Mouse (Mus musculus): ENCODE measurements around the gene Samd7. TPM values are rescaled to one million over a fixed set of nuclear protein-coding genes. Genes with fewer than 3 reads are reported as not detected.
"Not testable (repeated sequence)": the region's sequence is repeated elsewhere in the genome, so short reads cannot be mapped to it uniquely, and the experiment has no call there.

The Samd7 gene
- not detected in 2 replicates for polyA plus RNA-seq (2014; fragmentation: Nextera tagmentation; extraction: Ambion mirVana)

DNA sequence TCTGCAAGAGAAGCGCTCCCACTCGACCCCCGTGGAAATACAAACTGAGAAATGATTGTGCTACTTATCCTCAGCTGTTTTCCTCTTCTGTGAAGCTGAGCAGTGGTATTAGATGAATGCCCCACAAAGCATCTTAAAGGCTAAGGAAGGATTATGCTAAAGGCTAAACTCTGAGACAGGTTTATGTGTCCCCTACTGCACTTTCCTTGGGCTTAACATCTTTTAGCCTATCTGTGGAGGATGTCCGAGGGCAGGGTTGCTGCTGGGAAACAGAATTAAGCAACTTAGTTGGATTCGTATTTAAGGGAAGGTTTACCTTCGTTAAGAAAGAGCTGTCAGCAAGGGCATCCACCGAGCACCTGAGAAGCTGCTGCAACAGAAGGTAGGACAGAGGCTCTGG, at the start of gene Samd7:
TSS of gene Samd7 (plus strand) at position 288 of the 400 bp plus-strand sequence.
- H3K27ac ChIP-seq (ENCODE audit: low read depth, low read length), result no peak within 1 kb of the TSS
- 87% methylated on average over 7 of the region's 7 CpGs for WGBS
- no peaks in the 10 kb centered on the region for H3K9me3 ChIP-seq (ENCODE audit: control insufficient read depth, low read length)
- no peak within 1 kb of the TSS for H3K9ac ChIP-seq (ENCODE audit: low read depth, low read length)
- H3K36me3 ChIP-seq (ENCODE audit: control insufficient read depth, insufficient read depth, low read length), result no peaks in the 10 kb centered on the region
- DNase-seq (ENCODE audit: low spot score), result no peak
- no peaks in the 10 kb centered on the region for H3K27me3 ChIP-seq (ENCODE audit: control insufficient read depth, insufficient read depth, low read length)
- no peak within 1 kb of the TSS for H3K4me2 ChIP-seq (replicated peaks; ENCODE audit: low read depth, low read length)
- no peak for ATAC-seq (ENCODE audit: low FRiP score)
- H3K4me1 ChIP-seq (replicated peaks; ENCODE audit: control insufficient read depth, insufficient read depth, low read length), result no peaks in the 10 kb centered on the region
- H3K4me3 ChIP-seq (ENCODE audit: low read depth, low read length), result no peak within 1 kb of the TSS

DNA sequence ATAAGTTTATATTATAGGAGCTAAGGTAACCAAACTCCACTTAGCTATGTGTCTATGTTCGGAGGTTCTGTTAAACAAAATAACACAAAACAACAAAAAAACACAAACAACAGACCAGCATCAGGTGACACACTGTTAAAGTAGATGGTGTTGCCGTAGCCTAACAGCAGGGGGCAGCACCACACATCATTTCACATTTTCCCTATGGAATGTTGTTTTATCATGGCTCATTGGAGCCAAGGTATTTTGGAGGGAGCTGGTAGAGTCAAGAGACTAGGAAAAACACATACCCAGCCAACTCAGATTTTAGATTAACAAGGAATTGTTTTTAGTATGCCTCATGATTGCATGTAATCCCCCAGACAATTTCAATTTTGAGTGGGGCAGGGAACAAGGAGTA, 49.7 kb upstream of the Samd7 start:
- ATAC-seq (ENCODE audit: low FRiP score), result no peak
- Histone ChIP-seq H3K36me3 (ENCODE audit: control insufficient read depth, insufficient read depth, low read length) (no peaks in the 10 kb centered on the region), H3K9ac (ENCODE audit: low read depth, low read length) (no peak overlapping the region), H3K27me3 (ENCODE audit: control insufficient read depth, insufficient read depth, low read length) (no peaks in the 10 kb centered on the region), H3K9me3 (ENCODE audit: control insufficient read depth, low read length) (no peaks in the 10 kb centered on the region), H3K4me1 (replicated peaks; ENCODE audit: control insufficient read depth, insufficient read depth, low read length) (no peaks in the 10 kb centered on the region), H3K27ac (ENCODE audit: low read depth, low read length) (no peak overlapping the region), H3K4me2 (replicated peaks; ENCODE audit: low read depth, low read length) (no peak overlapping the region), H3K4me3 (ENCODE audit: low read depth, low read length) (no peak overlapping the region)
- DNase-seq (ENCODE audit: low spot score), result peak; percentile 80
- WGBS, result 15% methylated on average over 2 of the region's 2 CpGs

DNA sequence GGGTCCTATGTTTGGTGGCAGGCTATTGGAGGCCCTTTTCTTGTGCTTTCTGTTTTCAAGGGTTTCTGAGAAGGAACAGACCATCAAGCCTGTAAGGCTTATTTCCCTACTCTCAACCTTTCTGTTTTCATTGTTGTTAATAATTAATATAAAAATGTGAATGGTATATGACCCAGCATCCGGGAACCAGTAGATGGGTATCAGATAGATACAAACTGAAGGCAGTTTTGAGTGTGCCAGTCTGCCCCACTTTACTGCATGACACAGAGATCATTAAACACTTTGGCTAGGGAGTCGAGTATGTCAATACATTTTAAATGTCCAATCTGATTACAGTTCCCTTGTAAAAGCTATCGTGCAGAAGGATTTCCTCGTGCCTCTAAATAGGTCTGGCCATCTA, 48.2 kb upstream of the Samd7 start:
- ATAC-seq (ENCODE audit: low FRiP score), result no peak
- Histone ChIP-seq H3K4me2 (replicated peaks; ENCODE audit: low read depth, low read length) (no peak overlapping the region), H3K36me3 (ENCODE audit: control insufficient read depth, insufficient read depth, low read length) (no peaks in the 10 kb centered on the region), H3K27me3 (ENCODE audit: control insufficient read depth, insufficient read depth, low read length) (no peaks in the 10 kb centered on the region), H3K9ac (ENCODE audit: low read depth, low read length) (no peak overlapping the region), H3K9me3 (ENCODE audit: control insufficient read depth, low read length) (no peaks in the 10 kb centered on the region), H3K4me3 (ENCODE audit: low read depth, low read length) (no peak overlapping the region), H3K27ac (ENCODE audit: low read depth, low read length) (no peak overlapping the region), H3K4me1 (replicated peaks; ENCODE audit: control insufficient read depth, insufficient read depth, low read length) (no peaks in the 10 kb centered on the region)
- no peak for DNase-seq (ENCODE audit: low spot score)
- 80% methylated on average over 4 of the region's 4 CpGs for WGBS

DNA sequence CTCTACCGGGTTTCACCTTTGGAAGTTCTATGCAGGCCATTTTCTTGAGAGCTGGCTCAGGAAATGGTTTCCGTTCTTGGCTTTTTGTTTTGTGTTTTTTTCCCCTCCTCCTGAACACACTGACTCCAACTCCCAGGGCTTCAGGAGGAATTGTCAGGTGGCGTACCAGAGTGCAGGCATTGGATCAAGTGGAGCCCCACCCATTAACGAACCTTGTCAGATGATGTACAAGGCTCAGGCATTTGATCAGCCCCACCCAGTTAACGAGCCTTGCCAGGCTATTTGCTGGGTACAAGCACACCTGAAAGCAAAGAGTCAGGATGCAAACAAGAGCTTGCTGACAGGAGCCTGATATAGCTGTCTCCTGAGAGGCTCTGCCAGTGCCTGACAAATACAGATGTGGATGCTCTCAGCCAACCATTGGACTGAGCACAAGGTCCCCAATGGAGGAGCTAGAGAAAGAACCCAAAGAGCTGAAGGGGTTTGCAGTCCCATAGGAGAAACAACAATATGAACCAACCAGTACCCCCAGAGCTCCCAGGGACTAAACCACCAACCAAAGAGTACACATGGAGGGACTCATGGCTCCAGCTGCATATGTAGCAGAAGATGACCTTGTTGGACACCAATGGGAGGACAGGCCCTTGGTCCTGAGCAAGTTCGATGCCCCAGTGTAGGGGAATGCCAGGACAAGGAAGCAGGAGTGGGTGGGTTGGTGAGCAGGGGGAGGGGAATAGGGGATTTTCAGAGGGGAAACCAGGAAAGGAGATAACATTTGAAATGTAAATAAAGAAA, 46.2 kb upstream of the Samd7 start, which contains the start of gene Lrrc31:
TSS of gene Lrrc31 (minus strand) at position 133 of the 795 bp plus-strand sequence.
- H3K4me3 ChIP-seq (ENCODE audit: low read depth, low read length); H3K36me3 ChIP-seq (ENCODE audit: control insufficient read depth, insufficient read depth, low read length); H3K27me3 ChIP-seq (ENCODE audit: control insufficient read depth, insufficient read depth, low read length); H3K9me3 ChIP-seq (ENCODE audit: control insufficient read depth, low read length); ATAC-seq (ENCODE audit: low FRiP score); DNase-seq (ENCODE audit: low spot score); H3K4me1 ChIP-seq (replicated peaks; ENCODE audit: control insufficient read depth, insufficient read depth, low read length); H3K27ac ChIP-seq (ENCODE audit: low read depth, low read length); H3K4me2 ChIP-seq (replicated peaks; ENCODE audit: low read depth, low read length); H3K9ac ChIP-seq (ENCODE audit: low read depth, low read length): not testable (repeated sequence)
- 88% methylated on average over 6 of the region's 6 CpGs for WGBS

DNA sequence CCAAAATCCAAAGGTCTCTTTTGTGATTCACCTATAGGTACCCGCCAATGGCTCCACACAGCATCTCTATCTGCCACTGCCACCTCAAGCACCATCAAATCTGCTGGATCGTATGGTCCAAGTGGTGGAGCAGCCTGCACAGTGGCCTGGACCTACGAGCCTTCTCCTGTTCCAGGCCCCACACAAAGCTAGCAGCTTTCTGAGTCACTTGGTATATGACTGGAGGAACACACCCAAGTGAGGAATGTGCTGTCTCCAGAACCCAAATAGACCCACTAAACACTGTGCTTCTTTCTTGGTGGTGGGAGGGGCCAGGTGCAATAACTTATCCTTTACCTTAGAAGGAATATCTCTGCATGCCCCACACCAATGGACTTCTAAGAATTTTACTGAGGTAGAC, 40.1 kb upstream of the Samd7 start:
- no peak overlapping the region for H3K4me3 ChIP-seq (ENCODE audit: low read depth, low read length)
- no peaks in the 10 kb centered on the region for H3K4me1 ChIP-seq (replicated peaks; ENCODE audit: control insufficient read depth, insufficient read depth, low read length)
- 85% methylated on average over 3 of the region's 3 CpGs for WGBS
- H3K27me3 ChIP-seq (ENCODE audit: control insufficient read depth, insufficient read depth, low read length), result no peaks in the 10 kb centered on the region
- no peaks in the 10 kb centered on the region for H3K9me3 ChIP-seq (ENCODE audit: control insufficient read depth, low read length)
- H3K9ac ChIP-seq (ENCODE audit: low read depth, low read length), result no peak overlapping the region
- H3K36me3 ChIP-seq (ENCODE audit: control insufficient read depth, insufficient read depth, low read length), result no peaks in the 10 kb centered on the region
- ATAC-seq (ENCODE audit: low FRiP score) (no peak), DNase-seq (ENCODE audit: low spot score) (no peak)
- no peak overlapping the region for H3K27ac ChIP-seq (ENCODE audit: low read depth, low read length)
- H3K4me2 ChIP-seq (replicated peaks; ENCODE audit: low read depth, low read length), result no peak overlapping the region

DNA sequence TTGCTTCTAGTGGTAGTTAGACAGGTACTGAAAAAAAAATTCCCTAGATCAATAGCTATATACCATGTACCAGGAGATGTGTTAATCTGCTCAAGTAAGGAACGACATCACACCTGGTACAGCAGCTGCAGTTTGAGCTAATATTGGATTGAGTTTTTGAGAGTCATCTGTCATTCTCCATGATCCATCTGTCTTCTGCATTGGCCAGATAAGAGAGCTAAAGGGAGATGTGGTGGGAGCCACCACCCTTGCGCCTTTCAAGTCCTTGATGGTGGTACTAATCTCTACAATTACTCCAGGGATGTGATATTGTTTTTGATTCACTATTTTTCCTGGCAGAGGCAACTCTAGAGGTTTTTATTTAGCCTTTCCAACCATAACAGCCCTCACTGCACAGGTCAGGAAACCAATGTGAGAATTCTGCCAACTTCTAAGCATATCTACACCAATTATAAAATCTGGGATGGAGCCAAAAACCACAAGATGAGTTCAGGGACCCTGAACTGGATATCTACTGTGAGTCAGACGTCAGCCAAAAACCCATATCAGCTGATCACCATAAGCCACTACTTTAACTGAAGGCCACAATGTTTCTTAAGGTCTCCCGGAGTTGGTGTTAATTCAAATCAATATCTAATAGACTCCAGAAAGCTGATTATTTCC, 39.3 kb upstream of the Samd7 start:
- H3K4me1 ChIP-seq (replicated peaks; ENCODE audit: control insufficient read depth, insufficient read depth, low read length), result no peaks in the 10 kb centered on the region
- 90% methylated on average over 4 of the region's 4 CpGs for WGBS
- H3K9me3 ChIP-seq (ENCODE audit: control insufficient read depth, low read length), result no peaks in the 10 kb centered on the region
- no peaks in the 10 kb centered on the region for H3K36me3 ChIP-seq (ENCODE audit: control insufficient read depth, insufficient read depth, low read length)
- H3K4me2 ChIP-seq (replicated peaks; ENCODE audit: low read depth, low read length), result no peak overlapping the region
- H3K27ac ChIP-seq (ENCODE audit: low read depth, low read length), result no peak overlapping the region
- DNase-seq (ENCODE audit: low spot score) (no peak), ATAC-seq (ENCODE audit: low FRiP score) (no peak)
- no peak overlapping the region for H3K9ac ChIP-seq (ENCODE audit: low read depth, low read length)
- no peaks in the 10 kb centered on the region for H3K27me3 ChIP-seq (ENCODE audit: control insufficient read depth, insufficient read depth, low read length)
- H3K4me3 ChIP-seq (ENCODE audit: low read depth, low read length), result no peak overlapping the region

DNA sequence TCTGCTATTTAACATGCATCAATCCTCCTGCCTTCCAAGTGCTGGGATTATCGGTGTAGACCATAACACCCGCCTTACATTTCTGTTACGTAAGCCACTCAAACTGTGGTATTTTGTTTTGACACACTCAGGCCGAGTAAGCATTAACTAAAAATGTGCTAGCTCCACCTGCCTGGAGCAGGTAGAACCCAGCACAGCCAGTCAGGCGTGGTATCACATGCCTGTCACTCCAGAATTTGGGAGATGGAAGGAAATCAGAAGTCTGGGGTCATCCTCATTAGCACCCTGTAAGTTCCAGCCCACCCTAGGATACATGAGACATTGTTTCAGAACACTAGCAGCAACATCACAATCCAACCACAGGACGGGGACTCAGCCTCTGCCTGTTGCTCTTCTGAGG, 35.9 kb upstream of the Samd7 start:
- Histone ChIP-seq H3K4me3 (ENCODE audit: low read depth, low read length) (no peak overlapping the region), H3K36me3 (ENCODE audit: control insufficient read depth, insufficient read depth, low read length) (no peaks in the 10 kb centered on the region), H3K4me2 (replicated peaks; ENCODE audit: low read depth, low read length) (no peak overlapping the region), H3K9me3 (ENCODE audit: control insufficient read depth, low read length) (no peaks in the 10 kb centered on the region), H3K27me3 (ENCODE audit: control insufficient read depth, insufficient read depth, low read length) (no peaks in the 10 kb centered on the region), H3K9ac (ENCODE audit: low read depth, low read length) (no peak overlapping the region), H3K27ac (ENCODE audit: low read depth, low read length) (no peak overlapping the region), H3K4me1 (replicated peaks; ENCODE audit: control insufficient read depth, insufficient read depth, low read length) (no peaks in the 10 kb centered on the region)
- no peak for ATAC-seq (ENCODE audit: low FRiP score)
- 85% methylated on average over 6 of the region's 6 CpGs for WGBS
- no peak for DNase-seq (ENCODE audit: low spot score)

DNA sequence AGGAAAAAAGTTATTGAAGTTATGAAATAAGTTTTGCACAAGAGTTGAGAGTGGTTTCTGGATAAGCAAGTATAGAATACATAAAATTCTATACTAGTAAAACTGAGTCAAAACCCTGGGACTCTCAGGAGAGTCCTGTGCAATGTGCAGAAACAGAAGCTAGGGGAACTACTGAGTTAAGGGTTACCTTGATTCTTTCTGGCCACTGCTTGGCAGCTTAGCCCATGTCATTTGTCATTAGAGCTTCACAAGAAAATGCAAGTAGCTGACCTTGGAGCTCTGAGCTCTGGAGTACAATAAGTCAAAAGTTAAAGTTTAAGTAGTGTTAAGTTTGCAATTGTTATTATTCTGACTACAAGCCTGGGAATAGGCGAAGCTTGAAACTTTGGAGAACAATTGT, 32.8 kb upstream of the Samd7 start:
- Histone ChIP-seq H3K27ac (ENCODE audit: low read depth, low read length) (no peak overlapping the region), H3K9ac (ENCODE audit: low read depth, low read length) (no peak overlapping the region), H3K9me3 (ENCODE audit: control insufficient read depth, low read length) (no peaks in the 10 kb centered on the region), H3K27me3 (ENCODE audit: control insufficient read depth, insufficient read depth, low read length) (no peaks in the 10 kb centered on the region), H3K36me3 (ENCODE audit: control insufficient read depth, insufficient read depth, low read length) (no peaks in the 10 kb centered on the region), H3K4me2 (replicated peaks; ENCODE audit: low read depth, low read length) (no peak overlapping the region), H3K4me1 (replicated peaks; ENCODE audit: control insufficient read depth, insufficient read depth, low read length) (no peaks in the 10 kb centered on the region), H3K4me3 (ENCODE audit: low read depth, low read length) (no peak overlapping the region)
- 92% methylated on average over 1 of the region's 1 CpGs for WGBS
- ATAC-seq (ENCODE audit: low FRiP score) (no peak), DNase-seq (ENCODE audit: low spot score) (no peak)

DNA sequence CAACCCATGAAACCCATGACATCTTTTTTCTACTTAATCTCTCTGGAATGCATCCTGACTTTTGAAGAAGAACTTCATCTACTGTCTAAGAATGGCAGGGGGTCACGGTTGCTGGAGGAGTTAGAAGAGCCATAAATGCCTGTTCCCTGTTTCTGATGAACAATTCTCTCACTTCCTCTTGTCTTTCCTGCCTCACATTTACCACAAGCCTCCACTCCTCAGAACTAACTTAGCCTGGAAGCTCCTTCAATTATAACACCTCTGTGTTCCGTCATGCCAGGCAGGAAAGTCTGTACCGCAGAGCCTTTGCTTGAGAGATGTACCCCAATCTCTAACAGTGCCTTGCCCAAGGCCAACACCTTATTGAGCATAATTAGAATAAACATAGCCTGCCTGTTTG, 27.4 kb upstream of the Samd7 start:
- no peak overlapping the region for H3K4me3 ChIP-seq (ENCODE audit: low read depth, low read length)
- WGBS, result 90% methylated on average over 3 of the region's 3 CpGs
- no peaks in the 10 kb centered on the region for H3K4me1 ChIP-seq (replicated peaks; ENCODE audit: control insufficient read depth, insufficient read depth, low read length)
- H3K4me2 ChIP-seq (replicated peaks; ENCODE audit: low read depth, low read length), result no peak overlapping the region
- no peaks in the 10 kb centered on the region for H3K27me3 ChIP-seq (ENCODE audit: control insufficient read depth, insufficient read depth, low read length)
- ATAC-seq (ENCODE audit: low FRiP score), result no peak
- H3K36me3 ChIP-seq (ENCODE audit: control insufficient read depth, insufficient read depth, low read length), result no peaks in the 10 kb centered on the region
- DNase-seq (ENCODE audit: low spot score), result no peak
- no peak overlapping the region for H3K9ac ChIP-seq (ENCODE audit: low read depth, low read length)
- no peak overlapping the region for H3K27ac ChIP-seq (ENCODE audit: low read depth, low read length)
- H3K9me3 ChIP-seq (ENCODE audit: control insufficient read depth, low read length), result no peaks in the 10 kb centered on the region
